Mouse (Mus musculus): ENCODE data around the gene Ssbp3.

The Ssbp3 gene

DNA sequence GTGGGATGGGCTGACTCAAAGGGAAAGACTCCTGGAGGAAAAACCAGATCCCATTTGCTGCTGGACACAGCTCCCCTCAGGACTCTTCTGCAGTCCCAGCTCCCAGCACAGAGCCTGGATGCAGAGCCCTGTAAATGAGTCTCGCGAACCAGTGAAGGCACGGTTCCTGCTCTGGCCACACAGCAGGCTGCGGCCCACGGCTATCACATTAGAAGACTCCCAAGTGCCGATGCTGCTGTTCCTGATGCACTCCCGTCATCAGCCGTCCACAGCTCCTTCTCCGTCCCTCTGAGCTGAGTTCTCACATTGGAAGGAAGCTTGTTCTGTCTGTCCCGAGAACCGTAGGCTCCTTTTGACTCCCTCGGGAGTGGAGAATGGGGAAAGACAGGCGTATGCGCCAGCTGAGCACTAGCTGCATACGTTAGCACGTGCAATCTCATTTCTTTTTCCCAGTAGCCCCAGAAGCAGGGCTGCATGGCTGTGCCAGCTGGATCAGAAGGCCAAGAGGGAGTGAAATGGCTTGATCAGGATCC, 186.4 kb downstream of the Ssbp3 start, which contains the start of gene Cdcp2:
Gene Cdcp2, plus strand, starts transcription at position 51 of the 533 bp plus-strand sequence.
- DNase-seq (ENCODE audit: low spot score), result no peak

DNA sequence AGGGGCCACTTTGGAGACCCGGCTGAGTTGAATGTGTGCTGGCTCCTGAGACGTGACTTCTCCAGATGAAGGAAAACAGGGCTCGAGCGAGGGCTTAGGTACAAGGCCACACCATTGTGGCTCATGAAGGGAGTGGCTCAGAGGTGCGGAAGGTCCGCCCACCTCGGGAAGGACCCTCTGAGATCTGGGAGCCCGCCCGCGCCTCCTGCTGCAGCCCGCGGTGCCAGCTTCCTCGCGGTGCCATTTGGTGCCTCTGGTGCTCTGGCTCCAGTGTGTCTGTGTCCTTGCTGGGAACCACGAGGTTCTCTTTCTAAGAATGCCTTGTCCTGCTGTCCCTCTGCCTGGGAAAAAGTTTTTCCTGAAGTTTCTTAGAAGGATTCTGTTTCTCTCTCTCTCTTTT, 187.4 kb downstream of the Ssbp3 start:
- DNase-seq (ENCODE audit: low spot score), result peak; percentile 24

GRCm38 (mm10) chr4:107098375-107098774, 187.9 kb downstream of the Ssbp3 start:
- DNase-seq (ENCODE audit: low spot score), result no peak

DNA sequence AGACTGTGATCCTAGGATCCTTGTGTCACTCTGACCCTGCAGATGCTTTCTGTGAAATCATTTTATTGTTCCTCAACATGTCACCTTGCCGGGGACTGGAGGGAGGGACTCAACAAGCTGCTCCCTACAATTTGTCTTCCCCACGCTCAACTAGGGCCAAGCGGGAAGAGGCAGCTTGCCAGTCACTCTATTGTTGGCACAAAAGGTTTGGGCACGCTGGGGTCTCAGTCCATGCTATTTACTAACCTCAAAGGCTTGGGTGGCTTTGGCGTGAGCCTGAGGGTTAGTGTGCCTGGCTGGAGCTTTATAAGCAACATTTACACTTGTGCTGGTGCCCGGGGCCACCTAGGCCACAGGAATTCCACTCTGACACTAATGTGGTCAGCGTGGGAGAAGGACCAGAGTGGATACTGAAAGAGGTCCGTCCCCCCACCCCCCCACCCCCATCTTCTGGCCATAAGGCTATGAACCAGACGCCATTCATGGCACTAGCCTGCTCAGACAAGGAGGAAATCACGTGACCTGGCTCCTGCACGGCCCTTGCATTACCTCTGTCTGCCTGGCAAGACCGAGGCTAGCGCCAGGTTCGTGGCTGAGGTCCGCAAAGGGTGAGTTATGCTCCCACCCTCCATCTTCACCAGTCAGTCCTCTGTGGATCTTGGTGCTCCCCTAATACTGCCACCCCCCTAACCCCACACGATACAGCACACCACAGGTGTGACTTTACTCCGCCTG, 188.5 kb downstream of the Ssbp3 start:
- DNase-seq (ENCODE audit: low spot score), result no peak
